Mouse (Mus musculus): Measurements from ENCODE around the gene Cdh10.

Cdh10 gene

DNA sequence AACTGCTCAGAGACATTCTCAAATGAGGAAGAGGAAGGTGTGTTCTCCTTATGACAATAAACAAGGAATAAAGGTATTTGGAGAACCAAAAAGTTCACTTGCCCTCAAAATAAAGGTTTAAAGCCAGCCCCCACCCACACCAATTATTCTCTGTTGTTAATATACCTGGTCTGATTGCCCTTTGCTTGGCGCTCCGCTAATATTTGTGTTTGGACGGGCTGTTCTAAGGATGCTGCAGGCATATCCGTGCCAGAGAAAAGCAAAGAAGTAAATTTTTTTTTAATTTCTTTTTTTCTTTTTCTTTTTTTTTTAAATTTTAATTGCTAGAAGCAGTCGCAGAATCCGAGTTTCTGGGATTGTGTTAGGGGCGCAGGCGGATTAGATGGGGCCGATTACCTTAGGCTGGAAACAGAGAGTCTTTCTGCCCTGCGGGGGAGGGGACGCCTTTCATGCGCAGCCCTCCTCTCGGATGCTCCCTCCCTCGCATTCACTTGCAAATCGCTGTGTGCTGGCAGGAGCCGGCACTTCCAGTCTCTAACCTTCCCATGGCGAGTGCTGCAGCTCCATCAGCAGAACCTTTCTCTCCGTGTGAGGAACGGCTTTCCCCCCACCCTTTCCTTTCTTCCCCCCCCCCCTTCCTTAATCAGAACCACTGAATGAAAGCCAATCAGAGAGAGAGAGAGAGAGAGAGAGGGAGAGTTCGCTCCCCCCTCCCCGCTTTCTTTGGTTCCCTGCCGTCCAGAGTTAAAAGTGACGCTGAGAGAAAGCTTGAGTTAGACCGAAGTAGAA lies at the start of gene Cdh10:
TSS of gene Cdh10 (plus strand) at position 763 of the 789 bp plus-strand sequence.
- 1% methylated on average over 24 of the region's 24 CpGs for WGBS

DNA sequence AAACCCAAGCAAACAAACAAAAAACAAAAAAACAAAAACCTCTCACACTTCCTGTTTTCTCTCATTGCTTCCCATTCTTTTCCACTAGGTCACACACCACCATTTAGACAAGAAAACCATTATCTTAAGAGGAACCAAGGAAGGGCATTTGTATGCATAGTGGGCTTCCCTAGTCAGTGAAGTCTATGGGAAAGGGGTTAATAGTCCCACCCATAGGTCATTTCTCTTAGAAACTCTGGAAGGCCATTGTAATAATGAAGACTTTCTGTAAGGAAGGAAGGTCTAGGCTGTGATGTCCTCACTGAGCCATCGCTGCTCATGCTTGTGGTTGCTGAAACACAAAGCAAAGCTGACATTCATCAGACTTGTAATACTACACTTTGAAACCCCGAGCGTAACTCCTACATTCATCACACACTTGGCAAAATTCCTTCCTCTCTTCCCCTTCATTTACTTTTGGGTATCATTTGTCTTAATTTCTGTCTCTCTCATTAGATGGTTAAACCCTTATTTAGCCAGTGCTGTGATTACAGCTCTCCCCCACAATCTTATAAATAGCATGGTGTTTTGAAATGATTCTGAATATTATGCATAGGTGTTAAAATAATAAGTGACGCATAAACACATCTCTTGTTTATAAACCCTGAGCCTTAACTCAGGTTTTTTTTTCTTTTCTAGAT lies 9.5 kb upstream of the Cdh10 start:
- 61% methylated on average over 4 of the region's 4 CpGs for WGBS

DNA sequence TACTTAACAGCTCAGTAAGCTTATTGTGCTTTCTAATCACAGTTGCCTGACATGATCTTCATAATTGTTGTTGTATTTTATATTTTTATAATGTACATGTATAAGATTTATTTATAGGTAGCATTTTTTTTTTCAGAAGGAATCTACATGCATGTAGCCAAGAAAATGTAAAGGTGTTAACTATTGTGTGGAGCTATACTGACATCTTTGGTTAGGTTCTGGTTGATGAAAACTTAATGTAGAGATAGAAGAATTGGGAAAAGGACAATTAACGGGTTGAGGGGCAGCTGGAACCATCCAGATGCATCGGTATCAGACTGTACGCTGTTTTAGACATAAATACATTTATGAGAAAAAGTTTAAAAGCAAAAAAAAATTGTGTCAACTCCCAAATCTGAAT lies 1.0 kb upstream of the Cdh10 start:
- 64% methylated on average over 3 of the region's 3 CpGs for WGBS

DNA sequence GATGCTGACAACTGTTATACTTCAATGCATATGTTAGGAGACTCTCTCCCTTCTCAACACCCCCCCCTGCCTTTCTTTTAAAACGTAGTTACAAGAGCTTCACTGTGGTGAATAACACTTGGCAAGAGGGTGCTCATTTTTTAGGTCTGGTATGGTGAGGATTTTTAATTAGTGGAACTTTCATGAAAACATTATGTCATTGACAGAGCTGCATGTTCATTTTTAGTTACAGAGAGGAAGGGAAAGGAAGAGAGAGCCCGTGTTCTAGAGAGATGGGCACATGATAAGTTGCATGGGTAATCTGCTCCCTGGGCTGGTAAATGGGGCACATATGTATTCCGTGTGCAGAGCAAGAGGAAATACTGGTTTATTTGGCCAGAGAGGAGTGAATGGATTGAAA lies 1.5 kb downstream of the Cdh10 start:
- WGBS: 4% methylated on average over 3 of the region's 3 CpGs

DNA sequence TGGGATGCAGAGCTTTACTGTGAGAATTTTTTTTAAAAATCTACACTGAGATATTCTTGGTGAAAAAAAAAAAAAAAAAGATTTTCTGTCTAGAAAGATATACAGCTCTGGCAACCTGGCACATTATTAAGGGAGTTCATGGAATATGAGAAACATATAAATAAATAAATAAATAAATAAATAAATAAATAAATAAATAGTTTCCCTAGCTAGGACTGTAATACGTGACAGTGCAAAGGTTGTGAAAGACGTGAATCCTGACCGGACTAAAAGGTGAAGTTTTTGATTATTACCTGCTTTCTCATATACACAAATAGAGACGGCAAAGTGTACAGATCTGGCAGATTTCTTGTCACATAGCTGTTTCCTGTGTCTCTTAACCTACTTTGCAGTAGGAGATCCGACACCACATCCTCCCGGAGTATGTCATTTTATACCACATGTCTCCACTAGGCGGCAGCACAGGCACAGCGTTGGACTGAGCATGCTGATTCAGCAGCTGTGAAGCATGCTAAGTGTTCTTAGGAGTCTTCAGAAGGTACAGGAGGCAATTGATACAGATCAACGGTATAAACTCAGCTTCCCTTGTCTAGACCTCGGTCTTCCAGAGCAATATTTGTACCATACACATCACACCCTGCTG lies 2.5 kb downstream of the Cdh10 start:
- 6% methylated on average over 10 of the region's 10 CpGs for WGBS

DNA sequence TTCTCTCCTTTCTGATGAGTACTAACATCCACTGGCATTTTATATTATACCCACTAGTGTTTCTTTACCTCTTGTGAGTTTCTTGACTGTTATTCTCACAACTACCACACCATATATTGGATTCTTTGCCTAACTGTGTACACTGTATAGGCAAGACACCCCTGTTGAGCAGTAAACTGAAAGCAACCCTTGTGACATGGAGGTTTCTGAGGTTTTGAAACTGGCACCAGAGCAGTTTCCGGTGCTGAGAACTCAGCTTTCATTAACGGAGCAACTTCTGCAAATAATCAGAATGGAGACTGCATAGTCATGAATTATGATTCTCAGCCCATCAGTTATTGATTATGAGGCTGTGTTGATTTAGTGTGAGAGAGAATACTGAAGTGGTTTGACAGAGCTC lies 4.7 kb downstream of the Cdh10 start:
- 53% methylated on average over 2 of the region's 2 CpGs for WGBS

DNA sequence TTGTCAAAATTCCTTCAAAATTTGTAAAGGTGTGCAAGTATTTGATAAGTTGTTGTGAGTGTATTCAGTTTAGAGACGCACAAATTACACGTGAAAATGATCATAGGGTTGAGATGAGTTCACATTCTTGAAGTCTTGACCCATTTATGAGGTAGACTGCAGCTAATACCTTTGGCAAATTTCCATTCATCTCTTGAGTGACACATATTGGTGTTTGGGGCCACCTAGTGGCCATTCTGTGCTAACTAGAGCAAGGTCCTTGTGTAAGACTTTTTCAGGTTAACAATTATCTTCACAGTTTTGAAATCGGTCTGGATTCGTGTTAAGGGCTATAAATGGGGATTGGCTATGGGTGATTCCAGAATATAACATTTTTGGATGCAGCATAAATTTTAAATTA lies 13.5 kb downstream of the Cdh10 start:
- WGBS: 21% methylated on average over 4 of the region's 4 CpGs

DNA sequence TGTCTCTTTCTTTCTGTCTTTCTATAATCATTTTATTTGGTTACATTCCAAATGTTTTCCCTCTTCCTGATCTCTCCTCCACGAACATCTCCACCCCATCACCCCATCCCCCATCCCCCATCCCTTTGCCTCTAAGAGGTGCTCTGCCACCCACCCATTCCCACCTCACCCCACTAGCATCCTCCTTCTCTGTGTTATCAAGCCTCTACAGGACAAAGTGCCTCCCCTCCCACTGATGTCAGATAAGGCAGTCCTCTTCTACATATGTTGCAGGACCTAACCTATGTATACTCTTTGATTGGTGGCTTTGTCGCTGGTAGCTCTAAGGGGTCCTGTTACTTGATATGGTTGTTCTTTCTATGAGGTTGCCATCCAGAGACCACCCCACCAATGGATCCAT lies 23.0 kb downstream of the Cdh10 start:
- WGBS: 59% methylated on average over 2 of the region's 2 CpGs

DNA sequence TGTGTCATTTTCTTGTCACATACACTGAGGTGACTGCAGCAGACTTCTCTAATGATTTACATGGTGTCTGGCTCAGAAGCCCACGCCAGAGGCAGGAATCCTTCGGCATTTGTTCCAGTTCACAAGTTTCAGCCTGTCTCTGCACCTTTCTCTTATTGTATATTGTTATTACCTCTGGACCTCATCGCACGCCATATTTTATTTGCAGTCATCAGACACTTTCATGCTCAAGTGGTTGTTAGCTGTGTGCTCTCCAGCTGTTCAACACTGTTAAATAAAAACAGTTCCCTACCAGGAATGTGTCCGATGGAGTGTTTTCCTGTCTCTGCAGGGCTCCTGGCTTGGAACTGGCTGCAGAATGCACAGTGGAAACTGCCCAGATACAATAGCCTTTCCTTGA lies 26.1 kb downstream of the Cdh10 start:
- 31% methylated on average over 5 of the region's 5 CpGs for WGBS

DNA sequence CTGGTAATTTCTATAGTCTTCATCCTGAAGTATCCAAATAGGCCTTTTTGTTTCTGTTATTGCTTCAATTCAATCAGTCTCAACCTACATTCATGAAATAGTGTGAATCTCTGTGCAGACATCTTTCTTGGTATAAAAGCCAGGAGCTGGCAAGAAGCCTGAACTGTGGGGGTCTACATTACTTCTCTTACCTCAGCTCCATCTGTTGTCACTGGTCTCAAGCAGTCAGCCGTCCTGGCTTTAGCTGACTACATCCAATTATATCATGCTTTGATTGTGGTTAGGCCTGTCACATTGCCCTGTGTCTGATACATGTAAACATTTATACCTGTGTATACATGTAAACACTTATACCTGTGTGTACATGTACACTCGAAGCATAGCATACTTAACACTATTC lies 31.8 kb downstream of the Cdh10 start:
- 59% methylated on average over 2 of the region's 2 CpGs for WGBS

DNA sequence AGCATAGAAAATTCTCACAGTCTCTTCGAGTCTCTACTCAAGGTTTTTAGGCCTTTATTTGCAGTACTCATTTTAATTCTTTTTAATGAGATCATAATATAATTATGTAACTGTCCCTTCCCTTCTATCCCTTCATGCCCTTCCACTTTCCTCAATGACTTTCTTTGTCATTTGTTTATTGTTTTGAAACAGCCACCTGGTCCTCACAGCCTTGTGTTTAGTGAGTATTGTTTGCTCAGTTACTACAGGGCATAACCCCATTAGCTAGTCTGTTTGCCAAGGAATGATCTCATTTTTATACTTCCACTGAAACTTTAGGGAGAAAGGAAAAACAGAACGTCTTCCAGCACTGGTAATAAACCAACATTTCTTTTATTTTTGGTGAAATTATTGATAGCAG lies 39.4 kb downstream of the Cdh10 start:
- WGBS: 34% methylated on average over 2 of the region's 2 CpGs

DNA sequence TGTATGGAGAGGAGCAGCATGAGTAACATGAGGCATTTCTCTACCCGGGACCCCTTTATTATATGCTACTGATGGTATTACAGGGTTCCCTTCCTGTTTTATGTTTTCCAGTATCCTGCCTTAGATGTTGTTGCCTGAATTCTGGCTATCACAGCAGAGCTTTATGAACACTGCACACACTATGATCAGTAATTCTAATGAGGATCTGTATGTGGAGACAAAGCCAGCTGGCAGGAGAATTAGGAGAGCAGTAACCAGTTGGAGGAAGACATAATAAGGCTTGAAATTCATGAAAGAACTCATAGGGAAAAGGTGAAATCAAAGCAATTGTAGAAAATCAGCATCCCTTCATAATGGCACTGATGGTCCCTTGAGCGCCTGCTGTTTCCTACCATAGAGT lies 51.1 kb downstream of the Cdh10 start:
- WGBS: 79% methylated on average over 2 of the region's 2 CpGs

DNA sequence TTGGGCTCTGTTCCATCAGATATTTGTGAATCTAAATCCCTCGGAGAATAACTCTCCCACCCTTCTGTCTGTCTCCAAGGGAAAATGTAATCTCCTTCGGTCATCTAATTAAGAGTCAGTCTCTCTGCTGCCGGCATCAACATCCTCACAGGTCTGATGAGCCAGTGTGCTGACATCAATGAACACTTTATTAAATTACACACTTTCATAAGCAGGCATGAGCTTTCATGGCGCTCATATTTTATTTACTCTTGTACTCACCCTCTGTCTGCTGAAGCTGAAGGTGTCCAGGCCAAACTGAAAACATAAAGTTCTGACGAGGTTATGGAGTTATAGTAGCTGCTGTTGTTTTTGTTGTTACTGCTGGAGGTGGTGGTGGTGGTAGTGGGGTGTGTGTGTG lies 62.7 kb downstream of the Cdh10 start:
- WGBS: 47% methylated on average over 5 of the region's 5 CpGs

DNA sequence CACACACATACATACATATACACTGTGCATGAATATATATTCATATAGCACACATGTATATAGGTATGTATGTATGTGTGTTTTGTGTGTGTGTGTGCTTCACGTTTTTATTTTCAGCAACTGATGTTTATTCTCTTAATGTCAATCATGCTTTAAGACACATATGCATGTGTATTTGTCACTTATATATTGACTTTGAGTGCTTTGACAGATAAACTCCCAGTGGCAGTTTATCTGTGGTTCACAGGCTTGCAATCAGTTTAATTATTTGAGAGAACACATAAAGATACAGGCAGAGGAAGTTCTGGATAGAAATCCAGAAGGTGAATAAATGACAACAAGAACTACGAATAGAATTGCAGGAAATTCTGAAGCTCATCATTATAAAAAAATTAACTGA lies 67.9 kb downstream of the Cdh10 start:
- 70% methylated on average over 2 of the region's 2 CpGs for WGBS

DNA sequence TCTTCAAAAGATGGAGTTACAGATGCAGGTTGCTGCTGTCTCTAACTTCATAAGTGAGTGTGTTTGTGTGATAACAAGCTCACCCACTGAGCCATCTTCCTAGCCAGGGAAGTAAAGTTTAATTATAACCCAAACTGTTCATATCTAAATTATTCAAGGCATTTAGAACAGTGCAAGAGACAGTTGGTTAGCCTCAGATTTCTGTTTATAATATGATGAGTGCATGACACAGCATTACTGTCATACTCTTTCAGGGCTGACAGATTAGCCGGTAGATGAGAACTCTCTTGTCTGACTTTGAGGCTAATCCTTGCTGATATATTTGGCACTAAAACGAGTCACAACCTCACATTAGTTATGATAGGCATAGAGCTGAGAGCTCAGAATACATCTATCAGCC lies 70.2 kb downstream of the Cdh10 start:
- WGBS: 48% methylated on average over 2 of the region's 2 CpGs

DNA sequence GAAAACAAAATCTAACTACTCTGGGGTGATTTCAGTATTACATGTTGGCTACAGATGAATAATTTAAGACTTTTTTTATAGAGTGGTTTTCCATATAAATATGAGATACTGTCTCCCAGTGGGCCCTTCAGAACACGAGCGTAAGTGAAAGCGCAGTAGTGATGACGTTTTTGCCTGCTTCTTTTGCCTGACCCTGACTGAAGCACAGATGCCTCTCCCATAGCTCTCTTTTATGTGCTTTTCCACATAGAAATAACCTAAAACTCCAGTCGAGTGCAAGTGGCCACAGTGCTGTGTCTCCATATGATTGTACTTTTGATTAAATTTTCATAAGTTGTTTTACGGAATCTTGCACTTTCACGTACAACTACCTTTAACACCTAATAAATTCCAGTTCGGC lies 71.6 kb downstream of the Cdh10 start:
- WGBS: 86% methylated on average over 8 of the region's 8 CpGs

DNA sequence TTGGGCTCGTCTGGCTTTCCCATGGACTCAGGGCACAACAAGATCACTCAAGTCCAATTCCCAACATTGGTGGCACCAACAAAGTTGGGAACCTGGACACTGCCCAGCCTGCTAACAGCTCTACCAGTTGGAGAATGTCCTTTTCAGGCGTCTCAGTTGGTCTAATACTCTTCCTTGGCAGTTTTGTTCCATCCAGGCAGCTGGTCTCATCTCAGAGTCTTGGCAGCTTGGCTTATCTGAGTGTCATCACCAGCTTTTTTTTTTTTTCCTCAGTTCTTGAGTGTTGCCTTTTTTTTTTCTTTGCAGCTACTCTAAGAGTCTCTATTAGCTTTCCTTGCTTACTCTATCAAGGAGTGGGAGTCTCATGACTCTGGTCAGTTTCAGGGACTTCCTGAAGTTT lies 85.4 kb downstream of the Cdh10 start:
- WGBS: 55% methylated on average over 2 of the region's 2 CpGs

DNA sequence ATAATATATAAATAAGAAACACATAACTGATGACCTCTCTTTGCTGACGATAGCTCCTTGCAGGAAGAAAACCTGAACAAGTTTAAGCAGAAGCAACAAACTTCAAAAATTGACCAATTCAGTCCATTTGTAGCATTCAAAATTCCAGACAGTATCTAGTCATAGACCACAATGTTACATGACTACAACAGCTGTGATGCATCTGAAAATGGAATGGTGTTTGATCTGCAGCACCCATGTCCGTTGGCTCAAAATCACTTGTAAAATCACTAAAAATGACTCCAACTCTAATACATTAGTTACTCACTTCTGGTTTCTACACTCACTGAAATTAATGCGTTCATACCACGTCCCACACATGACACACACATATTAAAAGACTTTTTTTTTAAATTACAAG lies 91.9 kb downstream of the Cdh10 start:
- 84% methylated on average over 4 of the region's 4 CpGs for WGBS

DNA sequence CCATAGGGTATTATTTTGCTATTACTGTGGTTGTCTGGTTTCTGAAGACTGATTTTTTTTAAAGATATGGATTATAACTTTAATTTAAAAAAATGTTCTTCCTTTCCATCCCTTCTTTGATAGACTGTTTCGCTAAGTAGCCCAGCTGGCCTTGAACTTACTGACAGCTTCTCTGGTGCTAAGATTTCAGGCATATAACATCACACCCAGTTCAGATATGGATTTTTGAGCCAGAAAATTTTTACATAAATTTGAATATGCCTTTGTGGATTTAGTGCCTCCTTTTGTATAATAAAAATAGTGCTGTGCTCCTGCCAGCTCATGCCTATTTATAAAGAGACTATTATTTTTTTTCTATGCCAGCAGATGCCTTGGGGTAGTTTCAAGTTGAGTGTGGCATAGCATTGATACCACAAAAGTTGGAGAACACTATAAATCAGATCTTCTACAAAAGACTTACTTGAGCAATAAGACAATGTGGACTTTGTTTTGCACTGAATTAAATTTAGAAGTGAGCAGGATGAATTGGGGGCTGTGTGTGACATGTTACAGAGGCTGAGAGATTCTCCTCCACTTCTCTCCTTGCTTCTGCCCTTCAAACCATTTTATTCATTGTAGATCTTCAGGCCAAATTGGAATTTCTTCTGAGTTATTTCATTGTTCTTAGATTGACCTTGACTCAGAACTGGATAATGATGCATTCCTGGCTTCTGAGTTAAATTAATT lies 106.8 kb downstream of the Cdh10 start:
- WGBS: 42% methylated on average over 1 of the region's 1 CpGs

DNA sequence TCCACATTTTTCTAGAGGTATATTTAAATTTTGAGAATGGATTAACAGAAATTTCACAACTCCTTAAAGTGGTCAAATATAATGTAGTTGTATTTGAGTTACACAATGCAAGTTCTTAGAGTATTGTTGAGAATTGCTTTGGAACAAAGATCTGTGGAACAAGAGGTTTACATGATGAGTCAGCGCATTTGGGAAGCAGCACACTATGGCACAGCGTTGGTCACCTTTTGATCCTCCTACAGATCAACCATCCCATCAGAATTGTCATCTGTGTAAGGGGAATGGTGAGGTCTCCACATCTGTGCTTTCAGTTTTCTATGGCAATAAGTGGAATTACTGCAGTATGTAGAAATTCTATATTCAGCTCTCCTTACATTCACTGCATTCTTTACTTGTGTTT lies 108.2 kb downstream of the Cdh10 start:
- 67% methylated on average over 2 of the region's 2 CpGs for WGBS

DNA sequence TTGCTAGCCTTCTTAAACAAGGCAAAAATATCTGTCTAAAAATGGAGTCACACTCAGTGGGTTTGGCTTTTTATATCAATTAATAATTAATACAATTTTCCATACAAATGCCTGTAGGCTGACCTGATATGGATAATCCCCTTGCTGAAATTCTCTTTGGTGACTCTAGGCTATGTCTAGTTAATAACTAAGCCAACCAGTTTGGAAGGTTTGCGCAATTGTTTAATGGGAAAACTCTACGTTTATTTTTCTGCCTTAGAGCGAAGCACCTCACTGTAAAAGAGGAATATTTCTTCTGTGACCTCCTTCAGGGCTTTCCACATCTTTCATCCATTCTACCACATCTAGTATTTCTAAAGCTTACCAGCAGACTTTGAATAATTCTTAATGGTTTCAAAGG lies 133.5 kb downstream of the Cdh10 start:
- 97% methylated on average over 3 of the region's 3 CpGs for WGBS

DNA sequence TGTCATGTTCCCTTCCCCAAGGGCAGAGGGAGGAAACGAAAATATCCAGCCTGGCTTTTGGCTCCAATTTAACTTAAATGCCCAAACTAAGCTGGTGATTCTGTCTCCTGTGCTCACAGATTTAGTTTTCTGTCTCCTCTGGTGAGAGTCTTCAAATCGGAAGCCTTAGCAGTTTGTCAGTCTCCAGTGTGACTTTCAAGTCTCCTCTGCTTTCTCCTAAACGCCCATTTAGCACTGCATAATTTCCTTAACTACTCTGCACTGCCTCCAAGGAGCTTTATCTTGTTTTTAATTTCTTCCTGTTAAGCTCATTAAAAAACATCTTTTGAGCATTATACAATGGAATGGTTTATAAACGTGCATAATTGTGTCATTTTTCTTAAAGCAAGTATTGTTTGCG lies 156.3 kb downstream of the Cdh10 start:
- WGBS: 44% methylated on average over 5 of the region's 5 CpGs
